Mouse (Mus musculus) kidney, adult 10 weeks (tissue): Measurements from ENCODE around the gene Rassf2. TPM values are rescaled to one million over a fixed set of nuclear protein-coding genes. Genes with fewer than 3 reads are reported as not detected.

Source experiments
- polyA plus RNA-seq: library from polyadenylated mRNA; stranded (reverse); fragments of 350-450 nt; fragmentation: Illumina TruSeq; extraction: RNeasy Lipid Tissue Mini Kit (QIAGEN cat#74804); gene quantifications from one replicate; pipeline ENCODE4 v1.2.3, GENCODE M21; 2014; ENCODE audit warnings: low read depth, low replicate concordance

Gene Rassf2
- 1.3 TPM for polyA plus RNA-seq

DNA sequence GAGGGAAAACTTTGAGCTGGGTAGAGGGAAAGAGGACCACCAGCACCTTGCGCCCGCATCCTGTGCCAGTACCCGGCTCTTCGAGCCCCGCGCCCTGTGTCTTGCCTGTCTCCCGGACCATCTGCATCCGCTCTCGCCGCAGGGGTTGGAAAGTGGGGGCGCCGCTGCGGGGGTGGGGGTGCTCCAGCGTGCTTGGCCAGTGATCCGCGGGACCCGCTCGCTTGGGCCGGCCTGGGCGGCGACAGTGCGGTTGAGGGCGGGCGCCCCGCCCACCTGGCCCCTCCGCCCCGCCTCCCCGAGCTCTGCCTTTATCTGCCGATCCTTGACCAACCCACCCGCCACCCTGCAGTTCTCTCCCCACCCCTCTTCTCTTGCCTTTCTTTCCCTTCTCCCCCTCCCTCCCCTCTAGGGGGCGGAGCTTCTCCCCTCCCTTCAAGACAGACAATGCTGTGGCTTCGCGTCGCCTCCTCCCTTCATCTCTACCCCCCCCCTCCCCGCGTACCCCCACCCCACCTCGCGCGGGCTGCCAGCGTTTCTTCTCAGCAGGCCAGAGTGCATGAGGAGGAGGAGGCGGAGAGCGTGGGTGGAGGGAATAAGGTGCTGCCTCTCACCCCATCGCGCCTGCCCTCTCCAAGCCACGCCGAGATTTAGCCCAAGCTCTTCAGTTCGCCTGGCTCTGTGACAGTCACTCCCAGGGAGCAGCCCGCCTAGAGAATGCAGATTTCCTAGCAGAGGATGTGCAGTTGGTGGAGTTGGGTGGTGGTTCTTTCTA is at the start of gene Rassf2:
TSS of gene Rassf2 (minus strand) at position 613 of the 772 bp plus-strand sequence.

DNA sequence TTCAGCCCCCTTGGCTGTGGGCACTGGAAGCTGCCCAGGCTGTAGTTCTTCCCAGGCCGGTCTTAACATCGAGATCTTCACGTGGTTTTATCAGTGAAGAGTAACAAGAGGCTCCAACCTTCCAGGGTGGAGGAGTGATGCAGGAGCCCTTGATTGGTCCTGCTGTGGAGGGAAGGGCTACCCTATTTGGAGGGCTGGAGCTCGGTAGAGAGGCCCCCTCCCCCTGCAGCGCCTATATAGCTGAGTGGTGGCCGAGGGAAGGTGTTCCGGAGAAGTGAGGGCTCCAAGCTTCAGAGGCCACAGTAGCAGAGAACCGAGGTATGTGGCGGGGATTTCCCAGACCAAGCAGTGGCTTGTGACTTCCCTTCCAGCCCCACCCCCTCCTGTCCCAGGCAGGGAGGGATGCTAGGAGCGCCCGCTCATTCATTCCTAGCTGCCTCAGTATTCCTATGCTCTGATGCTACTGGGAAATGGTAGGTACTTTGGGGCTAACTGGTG is 79.4 kb downstream of the Rassf2 start, which contains the start of gene Prnd:
TSS of gene Prnd (plus strand) at position 264 of the 498 bp plus-strand sequence.

Other genes with a start within 250 kb of the Rassf2 start
- gene Erv3, start 170.5 kb downstream of the Rassf2 start, polyA plus RNA-seq, result not detected
- gene Prnp, start 120.3 kb downstream of the Rassf2 start, polyA plus RNA-seq, result 193 TPM
- gene Prn, start 120.3 kb downstream of the Rassf2 start, polyA plus RNA-seq, result not detected
- gene Prnd, start 79.4 kb downstream of the Rassf2 start, polyA plus RNA-seq, result not detected
- 12.1 TPM for gene Slc23a2, start 114.8 kb upstream of the Rassf2 start, polyA plus RNA-seq
- gene Tmem230, start 217.5 kb upstream of the Rassf2 start, polyA plus RNA-seq, result 66.1 TPM
- gene Pcna, start 223.1 kb upstream of the Rassf2 start, polyA plus RNA-seq, result 136 TPM
- gene Cds2, start 232.9 kb upstream of the Rassf2 start, polyA plus RNA-seq, result 22.8 TPM